8 mouse cellular contexts compared by ENCODE assay signal in genomic region chr7:141461521-141462332, GRCm38 (mm10). TPM values are rescaled to one million over a fixed set of nuclear protein-coding genes. Genes with fewer than 3 reads are reported as not detected.
A peak's percentile ranks its signal among the peaks of the same experiment; 100 is the strongest.
DNase-seq lines count a peak whose midpoint lies in the region; ATAC-seq and TF ChIP-seq lines count a peak whose summit lies in the region.
"Had no signal": no experiment of that assay in that cellular context is flagged by ENCODE, and none has a peak within 500 bp of the region (broad histone marks: within the 10 kb centered on the region; RNA-seq: fewer than 3 reads in every experiment).

No protein-coding gene starts in this region.

- peaks cover 12% of the 10 kb centered on the region for H3K36me3 ChIP-seq in forebrain, embryonic 10.5 days (replicated peaks)
- H3K36me3 ChIP-seq in hindbrain, postnatal 0 days (ENCODE audit: insufficient read depth, low read length): 0 out of 2 replicates have a peak, but pooled peaks cover 4% of the 10 kb centered on the region
- 0 out of 2 replicates have a peak, but pooled peaks cover 6% of the 10 kb centered on the region for H3K36me3 ChIP-seq in lung, embryonic 16.5 days (ENCODE audit: control insufficient read depth, insufficient read depth, low read length)

- peak overlapping the region; percentile 55 for H3K4me3 ChIP-seq in forebrain, embryonic 10.5 days
- peak overlapping the region; percentile 37 for H3K4me3 ChIP-seq in hindbrain, postnatal 0 days (ENCODE audit: low read length)
- H3K4me3 ChIP-seq in lung, embryonic 16.5 days (ENCODE audit: low read length): peak overlapping the region; percentile 54

- no peaks in the 10 kb centered on the region for H3K9me3 ChIP-seq in forebrain, embryonic 10.5 days
- H3K9me3 ChIP-seq in hindbrain, postnatal 0 days (ENCODE audit: low read length): no peaks in the 10 kb centered on the region
- H3K9me3 ChIP-seq in lung, embryonic 16.5 days (ENCODE audit: control insufficient read depth, low read length): no peaks in the 10 kb centered on the region

- WGBS in forebrain, embryonic 10.5 days: 2% methylated on average over 59 of the region's 59 CpGs
- 2% methylated on average over 57 of the region's 59 CpGs for WGBS in hindbrain, postnatal 0 days
- 2% methylated on average over 55 of the region's 59 CpGs for WGBS in lung, embryonic 16.5 days

- peak overlapping the region; percentile 69 for H3K4me2 ChIP-seq in hindbrain, postnatal 0 days (ENCODE audit: low read depth, low read length)
- H3K4me2 ChIP-seq in lung, embryonic 16.5 days (ENCODE audit: low read depth, low read length): peak overlapping the region; percentile 79

- H3K4me1 ChIP-seq in forebrain, embryonic 10.5 days: peaks cover 62% of the 10 kb centered on the region
- H3K4me1 ChIP-seq in hindbrain, postnatal 0 days (ENCODE audit: insufficient read depth, low read length): no peaks in the 10 kb centered on the region; the same call in 1 of the 2 replicates
- peaks cover 48% of the 10 kb centered on the region for H3K4me1 ChIP-seq in lung, embryonic 16.5 days (replicated peaks; ENCODE audit: control insufficient read depth, insufficient read depth, low read length)

- ATAC-seq in hindbrain, postnatal 0 days: no peak
- peak; percentile 15; the same call in 1 of the 2 replicates for ATAC-seq in lung, embryonic 16.5 days (ENCODE audit: low read depth)

- TF ChIP-seq CTCF in hindbrain, postnatal 0 days (IDR thresholded peaks at IDR 0.05; ENCODE audit: low read depth): no peak

- H3K9ac ChIP-seq in hindbrain, postnatal 0 days (replicated peaks; ENCODE audit: low read length): peak overlapping the region; percentile 46; the same call in 1 of the 2 replicates
- peak overlapping the region; percentile 74 for H3K9ac ChIP-seq in lung, embryonic 16.5 days (ENCODE audit: low read length)

- peak overlapping the region; percentile 68; the same call in 1 of the 2 replicates for H3K27ac ChIP-seq in forebrain, embryonic 10.5 days
- no peak overlapping the region for H3K27ac ChIP-seq in hindbrain, postnatal 0 days
- H3K27ac ChIP-seq in lung, embryonic 16.5 days (ENCODE audit: low read length): peak overlapping the region; percentile 44

- peaks cover 92% of the 10 kb centered on the region for H3K27me3 ChIP-seq in forebrain, embryonic 10.5 days (ENCODE audit: poor library complexity, severe bottlenecking)
- H3K27me3 ChIP-seq in hindbrain, postnatal 0 days (ENCODE audit: insufficient read depth, low read length): peaks cover 29% of the 10 kb centered on the region
- peaks cover 38% of the 10 kb centered on the region for H3K27me3 ChIP-seq in lung, embryonic 16.5 days (ENCODE audit: control insufficient read depth, insufficient read depth, low read depth, low read length)

- DNase-seq in thymus, postnatal 4 days: peak; percentile 60
- DNase-seq in thymus, postnatal 36 days: no peak
- DNase-seq in forebrain, embryonic 10.5 days (ENCODE audit: extremely low spot score, low spot score): no peak
- no peak for DNase-seq in hindbrain, postnatal 0 days (ENCODE audit: low spot score)
- peak; percentile 64 for DNase-seq in testis, postnatal 10 days (ENCODE audit: low spot score)
- no peak for DNase-seq in layer of hippocampus, adult 11-12 months (ENCODE audit: low spot score)

RNA-seq across cellular contexts. Expression of gene Cracr2b, which starts 0.8 kb away (rescaled TPM):
- 6.2 and 7.3 TPM in 2 replicates for polyA plus RNA-seq in forebrain, embryonic 10.5 days (2016; fragmentation: Nextera tagmentation; extraction: Ambion mirVana)
- total RNA-seq in hindbrain, postnatal 0 days (2014; rRNA removed): 2.1 and 5.0 TPM in 2 replicates
- polyA plus RNA-seq in hindbrain, postnatal 0 days (2015; fragmentation: Nextera tagmentation; extraction: Ambion mirVana): 6.7 and 9.1 TPM in 2 replicates
- polyA plus RNA-seq in lung, embryonic 16.5 days (2015; fragmentation: Nextera tagmentation; extraction: Ambion mirVana): 39.3 and 42.0 TPM in 2 replicates

RNA-seq across cellular contexts. Expression of gene Cd151, which starts 5.5 kb away (rescaled TPM):
- polyA plus RNA-seq in forebrain, embryonic 10.5 days (2016; fragmentation: Nextera tagmentation; extraction: Ambion mirVana): 15.2 and 17.7 TPM in 2 replicates
- 62.6 and 79.4 TPM in 2 replicates for total RNA-seq in hindbrain, postnatal 0 days (2014; rRNA removed)
- polyA plus RNA-seq in hindbrain, postnatal 0 days (2015; fragmentation: Nextera tagmentation; extraction: Ambion mirVana): 16.1 and 18.5 TPM in 2 replicates
- 36.4 and 39.3 TPM in 2 replicates for polyA plus RNA-seq in lung, embryonic 16.5 days (2015; fragmentation: Nextera tagmentation; extraction: Ambion mirVana)

RNA-seq across cellular contexts. Expression of gene Pnpla2, which starts 6.7 kb away (rescaled TPM):
- polyA plus RNA-seq in forebrain, embryonic 10.5 days (2016; fragmentation: Nextera tagmentation; extraction: Ambion mirVana): 15.9 and 18.2 TPM in 2 replicates
- 8.5 and 10.0 TPM in 2 replicates for total RNA-seq in hindbrain, postnatal 0 days (2014; rRNA removed)
- 20.0 and 22.4 TPM in 2 replicates for polyA plus RNA-seq in hindbrain, postnatal 0 days (2015; fragmentation: Nextera tagmentation; extraction: Ambion mirVana)
- polyA plus RNA-seq in lung, embryonic 16.5 days (2015; fragmentation: Nextera tagmentation; extraction: Ambion mirVana): 42.9 and 46.2 TPM in 2 replicates

RNA-seq across cellular contexts. Expression of gene Polr2l, which starts 13.2 kb away (rescaled TPM):
- polyA plus RNA-seq in forebrain, embryonic 10.5 days (2016; fragmentation: Nextera tagmentation; extraction: Ambion mirVana): 87.0 and 95.7 TPM in 2 replicates
- total RNA-seq in hindbrain, postnatal 0 days (2014; rRNA removed): 25.5 and 46.1 TPM in 2 replicates
- 75.9 and 81.6 TPM in 2 replicates for polyA plus RNA-seq in hindbrain, postnatal 0 days (2015; fragmentation: Nextera tagmentation; extraction: Ambion mirVana)
- 59.9 and 61.3 TPM in 2 replicates for polyA plus RNA-seq in lung, embryonic 16.5 days (2015; fragmentation: Nextera tagmentation; extraction: Ambion mirVana)

RNA-seq across cellular contexts. Expression of gene Tspan4, which starts 13.3 kb away (rescaled TPM):
- 31.4 and 37.9 TPM in 2 replicates for polyA plus RNA-seq in forebrain, embryonic 10.5 days (2016; fragmentation: Nextera tagmentation; extraction: Ambion mirVana)
- 101 and 119 TPM in 2 replicates for total RNA-seq in hindbrain, postnatal 0 days (2014; rRNA removed)
- polyA plus RNA-seq in hindbrain, postnatal 0 days (2015; fragmentation: Nextera tagmentation; extraction: Ambion mirVana): 78.2 and 83.9 TPM in 2 replicates
- 88.3 and 91.2 TPM in 2 replicates for polyA plus RNA-seq in lung, embryonic 16.5 days (2015; fragmentation: Nextera tagmentation; extraction: Ambion mirVana)
- total RNA-seq: neutrophil, adult 5-6 weeks had no signal

Comparison
In these comparisons a context has a peak if more than half of its experiments do, and no peak if none do; other contexts are left out.
1. DNase-seq: peak in thymus, postnatal 4 days (single experiment) and testis, postnatal 10 days (single experiment); none in thymus, postnatal 36 days (0 of 2), forebrain, embryonic 10.5 days (single experiment), hindbrain, postnatal 0 days (single experiment) and layer of hippocampus, adult 11-12 months (single experiment).
2. Peak in every context shown above with its lines, with median percentiles within 50 percentile points of each other: H3K4me3 ChIP-seq.